Mouse (Mus musculus) cortical plate, adult 2 months (tissue): Measurements from ENCODE around the gene Atp13a1. TPM values are rescaled to one million over a fixed set of nuclear protein-coding genes. Genes with fewer than 3 reads are reported as not detected.
A peak's percentile ranks its signal among the peaks of the same experiment; 100 is the strongest.

Source experiments
- H3K27ac ChIP-seq: fragments of 200-500 bp; 2 replicates; pipeline ENCODE4 v1.5.1; 2012; ENCODE audit warnings: low read length, control low read depth, inconsistent platforms; ENCODE audit not compliant: insufficient read depth
- H3K4me1 ChIP-seq: fragments of 200-500 bp; 2 replicates; pipeline ENCODE4 v1.6.1; 2011; ENCODE audit warnings: low read length; ENCODE audit not compliant: control insufficient read depth, insufficient read depth
- H3K4me3 ChIP-seq: fragments of 200-500 bp; 2 replicates; pipeline ENCODE4 v1.5.1; 2011; ENCODE audit warnings: mild to moderate bottlenecking, low read length, control low read depth; ENCODE audit not compliant: insufficient read depth
- CTCF ChIP-seq: fragments of 200-500 bp; IDR thresholded peaks from 2 replicates; pipeline ENCODE4 v1.5.1; 2011; ENCODE audit warnings: mild to moderate bottlenecking, control low read depth, low read length; ENCODE audit not compliant: insufficient read depth; ENCODE audit errors: extremely low read depth
- POLR2A ChIP-seq: fragments of 200-500 bp; IDR thresholded peaks from 2 replicates; pipeline ENCODE4 v1.6.1; 2011; ENCODE audit warnings: mild to moderate bottlenecking, low read length, control low read depth; ENCODE audit not compliant: insufficient read depth; ENCODE audit errors: extremely low read depth
- polyA plus RNA-seq: library from polyadenylated mRNA; depleted of rRNA; stranded (reverse); fragments of >200 nt; gene quantifications from 2 replicates; pipeline ENCODE4 v1.2.3, GENCODE M21; 2012; rRNA removed

Gene Atp13a1
- 49.2 and 51.6 TPM in 2 replicates for polyA plus RNA-seq

DNA sequence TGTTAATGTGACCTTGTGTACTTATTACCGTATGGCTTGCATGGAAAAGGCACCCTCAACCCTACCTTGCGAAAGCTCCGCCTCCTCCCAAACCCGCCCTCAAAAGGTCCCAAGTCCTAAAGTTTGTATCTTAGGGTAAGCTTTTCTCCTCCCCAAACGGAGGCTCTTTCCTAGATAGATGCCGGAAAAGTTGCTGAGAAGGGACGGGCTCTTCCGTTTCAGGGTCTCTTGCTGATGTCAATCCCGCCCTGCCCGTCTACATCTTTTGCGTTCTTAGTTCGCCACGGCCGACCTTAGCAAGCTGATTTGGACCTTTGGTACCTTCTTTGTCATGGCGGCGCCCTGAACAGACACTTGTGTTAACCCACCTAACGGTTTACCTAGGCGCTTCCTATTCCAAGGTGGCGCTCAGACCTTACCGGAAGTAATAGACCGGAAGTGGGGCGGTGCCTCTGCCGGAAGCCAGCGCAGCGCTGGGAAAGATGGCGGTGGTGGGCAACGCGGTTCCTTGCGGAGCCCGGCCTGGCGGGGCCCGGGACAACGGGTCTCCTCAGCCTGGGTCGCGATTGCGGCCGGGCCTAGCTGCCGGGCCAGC is at the start of gene Atp13a1, which contains the start of gene Zfp866:
TSS of gene Atp13a1 (plus strand) at position 391 of the 595 bp plus-strand sequence.
TSS of gene Zfp866 (minus strand) at position 406 of the 595 bp plus-strand sequence.
- TF ChIP-seq POLR2A (peak; percentile 83), CTCF (no peak)
- Histone ChIP-seq H3K4me3 (peak within 1 kb of the TSS; percentile 96), H3K27ac (peak within 1 kb of the TSS; percentile 75), H3K4me1 (peaks cover 1% of the 10 kb centered on the region; the same call in 1 of the 2 replicates)

- Histone ChIP-seq H3K4me3 (no peak overlapping the region), H3K4me1 (no peaks in the 10 kb centered on the region), H3K27ac (no peak overlapping the region)
- TF ChIP-seq POLR2A (no peak), CTCF (no peak)
Observed at GRCm38 (mm10) chr8:69741231-69741630, 49.7 kb upstream of the Atp13a1 start.

- H3K4me1 ChIP-seq = no peaks in the 10 kb centered on the region
- TF ChIP-seq POLR2A = peak; percentile 99
- TF ChIP-seq CTCF = no peak
- H3K4me3 ChIP-seq = peak within 1 kb of the TSS; percentile 50
- H3K27ac ChIP-seq = peak within 1 kb of the TSS; percentile 79
Observed at GRCm38 (mm10) chr8:69749544-69750454, 41.2 kb upstream of the Atp13a1 start, which contains the start of gene Zfp963. Gene Zfp963, minus strand, starts transcription at chr8:69749970.

GRCm38 (mm10) chr8:69752437-69752836 is 38.5 kb upstream of the Atp13a1 start:
- TF ChIP-seq POLR2A (no peak), CTCF (no peak)
- Histone ChIP-seq H3K27ac (no peak overlapping the region), H3K4me3 (no peak overlapping the region), H3K4me1 (no peaks in the 10 kb centered on the region)

GRCm38 (mm10) chr8:69758316-69758715 is 32.6 kb upstream of the Atp13a1 start:
- TF ChIP-seq CTCF (no peak), POLR2A (no peak)
- Histone ChIP-seq H3K27ac (no peak overlapping the region), H3K4me3 (no peak overlapping the region), H3K4me1 (no peaks in the 10 kb centered on the region)

- no peak overlapping the region for H3K4me3 ChIP-seq
- no peak overlapping the region for H3K27ac ChIP-seq
- H3K4me1 ChIP-seq = no peaks in the 10 kb centered on the region
- TF ChIP-seq CTCF (no peak), POLR2A (no peak)
Observed at GRCm38 (mm10) chr8:69761814-69762445, 29.0 kb upstream of the Atp13a1 start.

DNA sequence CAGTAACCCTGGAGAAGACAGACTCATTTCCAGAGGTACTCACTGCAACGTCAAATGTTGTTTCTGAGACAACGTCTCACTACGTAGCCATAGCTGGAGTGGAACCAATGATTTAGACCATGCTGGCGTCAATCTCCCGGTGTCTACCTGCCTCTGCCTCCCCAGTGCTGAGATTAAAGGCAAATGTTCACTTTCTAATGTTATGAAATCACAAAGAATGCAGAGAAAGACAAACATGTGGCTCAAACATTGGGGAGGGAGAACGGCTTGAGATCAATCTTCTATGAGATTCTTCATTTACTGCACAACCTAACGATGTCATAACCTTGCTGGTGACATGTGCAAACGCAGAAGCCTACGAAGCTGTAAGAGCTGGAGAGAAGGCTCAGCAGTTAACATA is 19.7 kb upstream of the Atp13a1 start:
- H3K4me3 ChIP-seq = no peak overlapping the region
- TF ChIP-seq CTCF (no peak), POLR2A (no peak)
- H3K4me1 ChIP-seq = peaks cover 3% of the 10 kb centered on the region
- no peak overlapping the region for H3K27ac ChIP-seq

DNA sequence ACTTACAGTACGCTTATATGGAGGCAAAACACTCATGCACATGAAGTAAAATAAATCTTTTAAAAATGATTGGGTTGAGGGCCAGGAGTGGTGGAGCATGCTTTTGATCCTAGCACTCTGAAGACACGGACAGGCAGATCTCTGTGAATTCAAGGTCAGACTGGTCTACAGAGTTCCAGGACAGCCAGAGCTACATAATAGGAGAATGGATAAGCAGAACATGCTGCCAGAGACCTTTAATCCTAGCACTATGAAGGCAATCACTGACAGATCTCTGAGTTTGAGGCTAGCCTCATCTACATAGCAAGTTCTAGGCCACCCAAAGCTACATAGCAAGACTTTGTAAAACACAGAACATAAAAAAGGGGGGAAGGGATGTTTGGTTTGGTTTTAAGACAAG is 18.9 kb upstream of the Atp13a1 start:
- H3K4me1 ChIP-seq = peaks cover 3% of the 10 kb centered on the region
- no peak overlapping the region for H3K4me3 ChIP-seq
- H3K27ac ChIP-seq = no peak overlapping the region
- TF ChIP-seq CTCF = no peak
- TF ChIP-seq POLR2A = no peak

DNA sequence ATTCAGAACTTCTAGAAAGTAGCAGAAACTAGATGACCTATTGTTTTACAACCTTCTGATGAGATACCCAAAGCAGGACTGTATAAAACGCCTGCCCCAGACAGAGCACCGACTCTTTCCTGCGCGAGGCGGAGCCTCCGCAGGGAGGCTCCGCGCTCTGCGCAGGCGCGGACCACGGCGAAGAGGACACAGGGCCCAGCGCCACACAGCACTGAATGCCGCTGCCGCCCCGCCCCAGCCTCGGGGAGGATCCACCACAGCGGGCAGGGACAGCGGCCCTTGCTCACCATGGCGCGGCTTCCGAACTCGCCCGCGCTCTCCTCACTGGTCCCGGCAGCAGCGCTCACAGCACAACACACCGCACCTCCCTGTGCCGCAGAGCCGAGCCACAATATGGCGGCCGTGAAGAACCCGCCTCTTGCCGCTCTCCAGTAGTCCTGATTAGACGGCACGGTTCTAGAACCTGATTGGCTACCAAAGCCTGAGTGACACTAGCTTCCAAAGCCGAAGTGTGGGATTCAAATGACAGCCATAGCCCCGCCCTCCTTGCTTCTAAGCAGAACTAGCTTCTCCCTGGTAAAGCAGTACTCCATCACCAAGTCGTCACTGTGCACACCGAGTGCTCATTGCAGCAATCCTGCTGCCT is 16.3 kb upstream of the Atp13a1 start, which contains the start of gene Gm20422:
TSS of gene Gm20422 (minus strand) at position 384 of the 646 bp plus-strand sequence.
- Histone ChIP-seq H3K4me3 (peak within 1 kb of the TSS; percentile 69), H3K4me1 (peaks cover 3% of the 10 kb centered on the region), H3K27ac (peak within 1 kb of the TSS; percentile 98)
- TF ChIP-seq POLR2A = peak; percentile 81
- TF ChIP-seq CTCF = no peak
